Mouse (Mus musculus) CH12.LX (cell line): Measurements from ENCODE around the gene Kcnj11. TPM values are rescaled to one million over a fixed set of nuclear protein-coding genes. Genes with fewer than 3 reads are reported as not detected.

Source experiments
- DNase-seq: peaks from one replicate; pipeline ENCODE4 v3.0.0-alpha.2; 2013; ENCODE audit errors: extremely low read depth
- H3K27ac ChIP-seq: 2 replicates; pipeline ENCODE4 v1.5.1; 2012; ENCODE audit warnings: low read depth, mild to moderate bottlenecking, control low read depth, moderate library complexity; ENCODE audit not compliant: insufficient read depth
- H3K27me3 ChIP-seq: replicated peaks from 2 replicates; pipeline ENCODE3; 2012; ENCODE audit warnings: inconsistent platforms
- H3K36me3 ChIP-seq, 2 experiments: replicated peaks in 1 of 2; 2 replicates each; pipeline versions ENCODE3 to v1.6.1; 2012; ENCODE audit warnings: inconsistent platforms in 1 of 2, low read length in 1 of 2, mild to moderate bottlenecking in 1 of 2, mixed read lengths in 1 of 2, moderate library complexity in 1 of 2; ENCODE audit not compliant: control insufficient read depth in 1 of 2, insufficient read depth in 1 of 2
- H3K4me1 ChIP-seq, 2 experiments: 2 replicates each; pipeline ENCODE4 v1.6.1; 2012; ENCODE audit warnings: inconsistent platforms in 1 of 2, moderate library complexity in 1 of 2; ENCODE audit not compliant: insufficient read depth in 2 of 2, control insufficient read depth in 1 of 2
- H3K4me2 ChIP-seq: 2 replicates; pipeline ENCODE4 v1.6.1; 2012; ENCODE audit warnings: low read depth, mild to moderate bottlenecking, control low read depth; ENCODE audit not compliant: poor library complexity, insufficient read depth, severe bottlenecking
- H3K4me3 ChIP-seq, 3 experiments: fragments of 150-350 bp in 1 of 3; sonication (generic) in 1 of 3; replicated peaks in 1 of 3; 2 replicates each; pipeline versions ENCODE3 to v1.5.1; 2011 to 2012; ENCODE audit warnings: low read depth in 2 of 3, low read length in 2 of 3, mild to moderate bottlenecking in 2 of 3, moderate library complexity in 2 of 3, control low read depth in 1 of 3, improper control_type of control experiment in 1 of 3, inconsistent platforms in 1 of 3, mixed read lengths in 1 of 3; ENCODE audit not compliant: poor library complexity in 1 of 3
- H3K79me2 ChIP-seq: replicated peaks from 2 replicates; pipeline ENCODE4 v1.6.1; 2012; ENCODE audit warnings: mild to moderate bottlenecking, moderate library complexity; ENCODE audit not compliant: control insufficient read depth, poor library complexity, insufficient read depth, severe bottlenecking; ENCODE audit errors: extremely low read depth
- H3K9ac ChIP-seq: 2 replicates; pipeline ENCODE4 v1.6.1; 2012; ENCODE audit warnings: low read depth, mild to moderate bottlenecking, control low read depth, moderate library complexity; ENCODE audit not compliant: insufficient read depth
- H3K9me3 ChIP-seq: replicated peaks from 2 replicates; pipeline ENCODE3; 2012; ENCODE audit warnings: low read length, inconsistent platforms, mixed read lengths
- CHD2 ChIP-seq: IDR thresholded peaks from 2 replicates; pipeline ENCODE4 v1.6.1; 2011; ENCODE audit warnings: low read length, improper control_type of control experiment
- EP300 ChIP-seq: IDR thresholded peaks from 2 replicates; pipeline ENCODE4 v1.6.1; 2011; ENCODE audit warnings: low read length, improper control_type of control experiment
- GABPA ChIP-seq: IDR thresholded peaks from 2 replicates; pipeline ENCODE4 v1.6.1; 2012; ENCODE audit warnings: low read depth, low read length, improper control_type of control experiment, inconsistent platforms; ENCODE audit not compliant: insufficient replicate concordance
- JUN ChIP-seq: IDR thresholded peaks from 2 replicates; pipeline ENCODE4 v1.6.1; 2011; ENCODE audit warnings: low read depth, mild to moderate bottlenecking, low read length, improper control_type of control experiment, moderate library complexity; ENCODE audit not compliant: insufficient read depth
- MXI1 ChIP-seq: IDR thresholded peaks from 2 replicates; pipeline ENCODE4 v1.6.1; 2011; ENCODE audit warnings: mild to moderate bottlenecking, low read depth, low read length, improper control_type of control experiment
- MYC ChIP-seq: IDR thresholded peaks from 2 replicates; pipeline ENCODE4 v1.6.1; 2011; ENCODE audit warnings: low read depth, mild to moderate bottlenecking, improper control_type of control experiment, low read length
- NELFE ChIP-seq: IDR thresholded peaks from 2 replicates; pipeline ENCODE4 v1.6.1; 2011; ENCODE audit warnings: low read depth, low read length, improper control_type of control experiment
- NRF1 ChIP-seq: IDR thresholded peaks from 2 replicates; pipeline ENCODE4 v1.6.1; 2014; ENCODE audit warnings: low read depth, mild to moderate bottlenecking, inconsistent platforms, low read length, improper control_type of control experiment, moderate library complexity
- RCOR1 ChIP-seq: conservative IDR thresholded peaks from 2 replicates; pipeline ENCODE4 v1.6.1; 2012; ENCODE audit warnings: low read depth, mild to moderate bottlenecking, inconsistent platforms, low read length, improper control_type of control experiment
- SIN3A ChIP-seq: IDR thresholded peaks from 2 replicates; pipeline ENCODE4 v1.6.1; 2012; ENCODE audit warnings: low read length, improper control_type of control experiment, inconsistent platforms
- SMC3 ChIP-seq: IDR thresholded peaks from 2 replicates; pipeline ENCODE4 v1.6.1; 2011; ENCODE audit warnings: low read depth, low read length, improper control_type of control experiment
- TBP ChIP-seq: conservative IDR thresholded peaks from 2 replicates; pipeline ENCODE4 v1.6.1; 2011; ENCODE audit warnings: low read depth, low read length, improper control_type of control experiment
- UBTF ChIP-seq: IDR thresholded peaks from 2 replicates; pipeline ENCODE4 v1.6.1; 2012; ENCODE audit warnings: low read depth, mild to moderate bottlenecking, inconsistent platforms, low read length, improper control_type of control experiment, moderate library complexity
- USF2 ChIP-seq: conservative IDR thresholded peaks from 2 replicates; pipeline ENCODE4 v1.6.1; 2011; ENCODE audit warnings: low read depth, low read length, improper control_type of control experiment
- dilution Hi-C: fragments of 300-500 bp; cut with MboI; formaldehyde crosslinking; loops from 2 replicates; pipeline ENCODE4 v1.14.3; 2020; ENCODE audit warnings: low sequenced_read_pairs; ENCODE audit not compliant: extremely low pct_unique_long_range_greater_than_20kb, extremely low pct_ligation_motif_present
- in situ Hi-C: fragments of 300-500 bp; cut with MboI; formaldehyde crosslinking; loops from 3 replicates; pipeline ENCODE4 v1.14.3; 2019; ENCODE audit warnings: low sequenced_read_pairs, low pct_ligation_motif_present, low pct_unique_long_range_greater_than_20kb, mixed read lengths
- polyA plus RNA-seq: library from polyadenylated mRNA; unstranded; fragments of >175 nt; gene quantifications from 2 replicates; pipeline ENCODE4 v1.2.1, GENCODE M21; 2012; ENCODE audit warnings: low read depth; ENCODE audit not compliant: insufficient read length
- total RNA-seq, 2 experiments: library from RNA; depleted of rRNA; stranded (reverse); fragments of 300-350 nt in 1 of 2; fragments of >200 nt in 1 of 2; gene quantifications; 2 replicates each; pipeline ENCODE4 v1.2.3; 2012 to 2014

Gene Kcnj11
- total and polyA plus RNA-seq, 3 experiments: not detected

DNA sequence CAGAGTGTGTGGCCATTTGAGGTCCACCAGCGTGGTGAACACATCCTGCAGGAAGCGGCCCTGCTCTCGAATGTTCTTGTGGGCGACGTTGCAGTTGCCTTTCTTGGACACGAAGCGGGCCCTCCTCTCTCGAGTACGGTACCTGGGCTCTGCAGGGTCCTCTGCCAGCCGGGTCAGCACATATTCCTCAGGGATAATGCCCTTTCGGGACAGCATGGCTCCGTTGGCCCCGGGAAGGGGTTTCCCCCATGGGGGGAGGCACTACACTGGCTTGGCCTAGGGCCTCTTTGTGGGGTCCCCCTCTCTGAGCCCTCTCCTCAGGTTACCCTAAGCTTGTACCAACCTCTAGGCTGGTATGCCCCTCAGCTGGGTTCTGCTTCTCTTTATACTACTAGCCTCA, 882 bp downstream of the Kcnj11 start:
- H3K4me1 ChIP-seq: no peaks in the 10 kb centered on the region
- dilution Hi-C loops (no loop called here), in situ Hi-C loops (loop anchor here (5.0 kb wide), 1 partner anchor 103 kb away; no protein-coding TSS in a partner anchor)
- peaks cover 85% of the 10 kb centered on the region for H3K27me3 ChIP-seq
- no peak overlapping the region for H3K9ac ChIP-seq
- H3K36me3 ChIP-seq: no peaks in the 10 kb centered on the region
- no peak for DNase-seq
- H3K4me3 ChIP-seq: no peak overlapping the region
- no peak overlapping the region for H3K4me2 ChIP-seq
- no peaks in the 10 kb centered on the region for H3K9me3 ChIP-seq
- no peak for TF ChIP-seq MYC
- no peak for TF ChIP-seq UBTF
- no peak for TF ChIP-seq SMC3
- no peak for TF ChIP-seq EP300
- TF ChIP-seq SIN3A: no peak
- no peak for TF ChIP-seq NELFE
- TF ChIP-seq, all 38 proteins: peak for 0
- H3K27ac ChIP-seq: no peak overlapping the region
- H3K79me2 ChIP-seq: no peaks in the 10 kb centered on the region

DNA sequence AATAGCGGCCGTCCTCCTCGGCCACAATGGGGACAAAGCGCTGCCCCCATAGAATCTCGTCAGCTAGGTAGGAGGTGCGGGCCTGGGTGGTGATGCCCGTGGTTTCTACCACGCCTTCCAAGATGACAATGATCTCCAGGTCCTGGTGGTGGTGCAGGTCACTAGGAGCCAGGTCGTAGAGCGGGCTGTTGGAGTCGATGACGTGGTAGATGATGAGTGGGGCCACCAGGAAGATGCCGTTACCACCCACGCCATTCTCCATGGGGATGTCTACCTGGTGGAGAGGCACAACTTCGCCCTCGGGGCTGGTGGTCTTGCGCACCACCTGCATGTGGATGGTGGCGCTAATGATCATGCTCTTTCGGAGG, 1.7 kb downstream of the Kcnj11 start:
- no peak overlapping the region for H3K4me2 ChIP-seq
- no peaks in the 10 kb centered on the region for H3K4me1 ChIP-seq
- H3K79me2 ChIP-seq: no peaks in the 10 kb centered on the region
- TF ChIP-seq RCOR1 (no peak), GABPA (no peak), NRF1 (no peak), MXI1 (no peak), TBP (no peak), JUN (no peak), SIN3A (no peak)
- TF ChIP-seq, all 38 proteins: peak for 0
- dilution Hi-C loops (no loop called here), in situ Hi-C loops (loop anchor here (5.0 kb wide), 1 partner anchor 103 kb away; no protein-coding TSS in a partner anchor)
- no peak overlapping the region for H3K27ac ChIP-seq
- H3K36me3 ChIP-seq: no peaks in the 10 kb centered on the region
- DNase-seq: no peak
- no peak overlapping the region for H3K4me3 ChIP-seq
- no peak overlapping the region for H3K9ac ChIP-seq
- H3K27me3 ChIP-seq: peaks cover 82% of the 10 kb centered on the region
- no peaks in the 10 kb centered on the region for H3K9me3 ChIP-seq

DNA sequence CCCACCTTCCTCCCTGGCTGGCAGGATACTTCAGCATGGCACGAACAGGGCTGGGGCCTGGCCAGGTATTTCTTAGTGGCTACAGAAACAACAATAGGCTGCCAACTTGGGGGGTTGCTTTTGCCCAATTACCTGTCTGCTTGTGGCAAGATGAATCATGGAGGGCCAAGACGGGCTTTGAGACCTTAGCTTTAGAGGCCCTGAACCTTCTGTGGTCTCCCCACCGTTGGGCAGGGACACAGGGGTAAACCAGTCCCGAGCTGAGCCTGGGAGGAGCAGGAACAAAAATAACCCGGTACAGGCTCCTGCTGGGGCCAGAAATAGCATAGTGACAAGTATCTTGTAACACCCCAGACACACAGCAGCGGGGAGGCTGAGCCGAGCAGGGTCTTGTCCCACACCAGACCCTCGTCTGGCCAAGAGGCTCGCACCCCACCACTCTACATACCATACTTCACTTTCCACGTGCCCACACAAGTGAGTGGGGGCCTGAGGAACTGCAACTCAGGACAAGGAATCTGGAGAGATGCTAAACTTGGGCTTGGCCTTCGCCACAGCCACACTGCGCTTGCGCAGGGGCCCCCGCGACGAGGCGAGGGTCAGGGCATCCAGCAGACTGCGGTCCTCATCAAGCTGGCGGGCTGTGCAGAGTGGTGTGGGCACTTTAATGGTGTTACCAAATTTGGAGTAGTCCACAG, 2.2 kb downstream of the Kcnj11 start:
- in situ Hi-C loops: loop anchor here (5.0 kb wide), 1 partner anchor 104 kb away; no protein-coding TSS in a partner anchor
- Histone ChIP-seq H3K4me2 (no peak overlapping the region), H3K36me3 (no peaks in the 10 kb centered on the region), H3K27me3 (peaks cover 81% of the 10 kb centered on the region), H3K4me1 (no peaks in the 10 kb centered on the region), H3K27ac (no peak overlapping the region), H3K9me3 (no peaks in the 10 kb centered on the region), H3K9ac (no peak overlapping the region), H3K79me2 (no peaks in the 10 kb centered on the region), H3K4me3 (no peak overlapping the region)
- no peak for DNase-seq
- no peak for TF ChIP-seq USF2
- TF ChIP-seq UBTF: no peak
- TF ChIP-seq CHD2: no peak
- no peak for TF ChIP-seq RCOR1
- no peak for TF ChIP-seq NELFE
- no peak for TF ChIP-seq EP300
- no peak for TF ChIP-seq TBP
- no peak for TF ChIP-seq JUN
- dilution Hi-C loops: no loop called here
